Mouse (Mus musculus): Measurements from ENCODE around the gene Fyb. TPM values are rescaled to one million over a fixed set of nuclear protein-coding genes. Genes with fewer than 3 reads are reported as not detected.
"Not testable (repeated sequence)": the region's sequence is repeated elsewhere in the genome, so short reads cannot be mapped to it uniquely, and the experiment has no call there.

Gene Fyb
- polyA plus RNA-seq, 1 experiment from 2014 or later, result 11.0 TPM

- Histone ChIP-seq H3K4me3 (ENCODE audit: low read depth, low read length) (no peak overlapping the region), H3K27ac (replicated peaks; ENCODE audit: low read depth, low read length) (peak overlapping the region; percentile 35), H3K27me3 (replicated peaks; ENCODE audit: control insufficient read depth, insufficient read depth, low read length) (no peaks in the 10 kb centered on the region), H3K9me3 (ENCODE audit: control insufficient read depth, low read length) (no peaks in the 10 kb centered on the region), H3K4me1 (ENCODE audit: control insufficient read depth, insufficient read depth, low read length) (peaks cover 13% of the 10 kb centered on the region), H3K9ac (ENCODE audit: low read depth, low read length) (no peak overlapping the region), H3K4me2 (ENCODE audit: low read depth, low read length) (peak overlapping the region; percentile 34), H3K36me3 (ENCODE audit: control insufficient read depth, insufficient read depth, low read length) (no peaks in the 10 kb centered on the region)
- no peak for ATAC-seq (ENCODE audit: low read depth)
- no peak for DNase-seq (ENCODE audit: low spot score)
- WGBS, result 62% methylated on average over 15 of the region's 15 CpGs
Observed at GRCm38 (mm10) chr15:6579194-6579768, 56.6 kb downstream of the Fyb start.

- no peaks in the 10 kb centered on the region for H3K27me3 ChIP-seq (replicated peaks; ENCODE audit: control insufficient read depth, insufficient read depth, low read length)
- peak; percentile 81 for DNase-seq (ENCODE audit: low spot score)
- no peak overlapping the region for H3K4me3 ChIP-seq (ENCODE audit: low read depth, low read length)
- peak; percentile 62; the same call in 1 of the 2 replicates for ATAC-seq (ENCODE audit: low read depth)
- H3K4me2 ChIP-seq (ENCODE audit: low read depth, low read length), result peak overlapping the region; percentile 34
- H3K27ac ChIP-seq (replicated peaks; ENCODE audit: low read depth, low read length), result peak overlapping the region; percentile 35
- H3K9me3 ChIP-seq (ENCODE audit: control insufficient read depth, low read length), result no peaks in the 10 kb centered on the region
- WGBS, result 63% methylated on average over 11 of the region's 11 CpGs
- no peak overlapping the region for H3K9ac ChIP-seq (ENCODE audit: low read depth, low read length)
- H3K4me1 ChIP-seq (ENCODE audit: control insufficient read depth, insufficient read depth, low read length), result peaks cover 8% of the 10 kb centered on the region
- no peaks in the 10 kb centered on the region for H3K36me3 ChIP-seq (ENCODE audit: control insufficient read depth, insufficient read depth, low read length)
Observed at GRCm38 (mm10) chr15:6579769-6580261, 57.2 kb downstream of the Fyb start.

GRCm38 (mm10) chr15:6584645-6585044, 62.0 kb downstream of the Fyb start:
- Histone ChIP-seq H3K4me2 (ENCODE audit: low read depth, low read length) (no peak overlapping the region), H3K27me3 (replicated peaks; ENCODE audit: control insufficient read depth, insufficient read depth, low read length) (no peaks in the 10 kb centered on the region), H3K4me1 (ENCODE audit: control insufficient read depth, insufficient read depth, low read length) (peaks cover 7% of the 10 kb centered on the region; the same call in 1 of the 2 replicates), H3K4me3 (ENCODE audit: low read depth, low read length) (no peak overlapping the region), H3K27ac (replicated peaks; ENCODE audit: low read depth, low read length) (no peak overlapping the region), H3K36me3 (ENCODE audit: control insufficient read depth, insufficient read depth, low read length) (no peaks in the 10 kb centered on the region), H3K9ac (ENCODE audit: low read depth, low read length) (no peak overlapping the region), H3K9me3 (ENCODE audit: control insufficient read depth, low read length) (no peaks in the 10 kb centered on the region)
- WGBS, result 85% methylated on average over 4 of the region's 4 CpGs
- ATAC-seq (ENCODE audit: low read depth), result no peak
- DNase-seq (ENCODE audit: low spot score), result no peak

- not testable (repeated sequence) for ATAC-seq (ENCODE audit: low read depth); H3K9ac ChIP-seq (ENCODE audit: low read depth, low read length); H3K27ac ChIP-seq (replicated peaks; ENCODE audit: low read depth, low read length); H3K9me3 ChIP-seq (ENCODE audit: control insufficient read depth, low read length); H3K4me2 ChIP-seq (ENCODE audit: low read depth, low read length); H3K36me3 ChIP-seq (ENCODE audit: control insufficient read depth, insufficient read depth, low read length); H3K27me3 ChIP-seq (replicated peaks; ENCODE audit: control insufficient read depth, insufficient read depth, low read length); H3K4me1 ChIP-seq (ENCODE audit: control insufficient read depth, insufficient read depth, low read length); DNase-seq (ENCODE audit: low spot score); H3K4me3 ChIP-seq (ENCODE audit: low read depth, low read length)
- WGBS, result 85% methylated on average over 7 of the region's 7 CpGs
Observed at GRCm38 (mm10) chr15:6586351-6586750, 63.7 kb downstream of the Fyb start.

- DNase-seq (ENCODE audit: low spot score), result peak; percentile 63
- Histone ChIP-seq H3K27me3 (replicated peaks; ENCODE audit: control insufficient read depth, insufficient read depth, low read length) (no peaks in the 10 kb centered on the region), H3K27ac (replicated peaks; ENCODE audit: low read depth, low read length) (0 out of 2 replicates have a peak overlapping the region, but pooled peaks have one; percentile 3), H3K4me2 (ENCODE audit: low read depth, low read length) (no peak overlapping the region), H3K9ac (ENCODE audit: low read depth, low read length) (no peak overlapping the region), H3K4me3 (ENCODE audit: low read depth, low read length) (no peak overlapping the region), H3K36me3 (ENCODE audit: control insufficient read depth, insufficient read depth, low read length) (no peaks in the 10 kb centered on the region), H3K9me3 (ENCODE audit: control insufficient read depth, low read length) (no peaks in the 10 kb centered on the region), H3K4me1 (ENCODE audit: control insufficient read depth, insufficient read depth, low read length) (peaks cover 3% of the 10 kb centered on the region; the same call in 1 of the 2 replicates)
- WGBS, result 25% methylated on average over 3 of the region's 3 CpGs
- ATAC-seq (ENCODE audit: low read depth), result no peak
Observed at GRCm38 (mm10) chr15:6587526-6587925, 64.9 kb downstream of the Fyb start.

- no peak overlapping the region for H3K4me3 ChIP-seq (ENCODE audit: low read depth, low read length)
- 0 out of 2 replicates have a peak overlapping the region, but pooled peaks have one; percentile 6 for H3K27ac ChIP-seq (replicated peaks; ENCODE audit: low read depth, low read length)
- H3K9ac ChIP-seq (ENCODE audit: low read depth, low read length), result no peak overlapping the region
- no peaks in the 10 kb centered on the region for H3K27me3 ChIP-seq (replicated peaks; ENCODE audit: control insufficient read depth, insufficient read depth, low read length)
- no peaks in the 10 kb centered on the region for H3K9me3 ChIP-seq (ENCODE audit: control insufficient read depth, low read length)
- DNase-seq (ENCODE audit: low spot score) (peak; percentile 37), ATAC-seq (ENCODE audit: low read depth) (no peak)
- no peak overlapping the region for H3K4me2 ChIP-seq (ENCODE audit: low read depth, low read length)
- 37% methylated on average over 7 of the region's 7 CpGs for WGBS
- H3K36me3 ChIP-seq (ENCODE audit: control insufficient read depth, insufficient read depth, low read length), result no peaks in the 10 kb centered on the region
- H3K4me1 ChIP-seq (ENCODE audit: control insufficient read depth, insufficient read depth, low read length), result peaks cover 3% of the 10 kb centered on the region; the same call in 1 of the 2 replicates
Observed at GRCm38 (mm10) chr15:6588192-6588591, 65.5 kb downstream of the Fyb start.

GRCm38 (mm10) chr15:6590846-6591451, 68.3 kb downstream of the Fyb start:
- Histone ChIP-seq H3K36me3 (ENCODE audit: control insufficient read depth, insufficient read depth, low read length) (no peaks in the 10 kb centered on the region), H3K4me2 (ENCODE audit: low read depth, low read length) (no peak overlapping the region), H3K4me3 (ENCODE audit: low read depth, low read length) (no peak overlapping the region), H3K27ac (replicated peaks; ENCODE audit: low read depth, low read length) (no peak overlapping the region), H3K9me3 (ENCODE audit: control insufficient read depth, low read length) (no peaks in the 10 kb centered on the region), H3K4me1 (ENCODE audit: control insufficient read depth, insufficient read depth, low read length) (peaks cover 3% of the 10 kb centered on the region; the same call in 1 of the 2 replicates), H3K27me3 (replicated peaks; ENCODE audit: control insufficient read depth, insufficient read depth, low read length) (no peaks in the 10 kb centered on the region), H3K9ac (ENCODE audit: low read depth, low read length) (no peak overlapping the region)
- 82% methylated on average over 4 of the region's 4 CpGs for WGBS
- DNase-seq (ENCODE audit: low spot score), result no peak
- ATAC-seq (ENCODE audit: low read depth), result no peak

- Histone ChIP-seq H3K9me3 (ENCODE audit: control insufficient read depth, low read length) (no peaks in the 10 kb centered on the region), H3K36me3 (ENCODE audit: control insufficient read depth, insufficient read depth, low read length) (no peaks in the 10 kb centered on the region), H3K4me3 (ENCODE audit: low read depth, low read length) (no peak overlapping the region), H3K9ac (ENCODE audit: low read depth, low read length) (no peak overlapping the region), H3K4me1 (ENCODE audit: control insufficient read depth, insufficient read depth, low read length) (peaks cover 3% of the 10 kb centered on the region; the same call in 1 of the 2 replicates), H3K27ac (replicated peaks; ENCODE audit: low read depth, low read length) (no peak overlapping the region), H3K4me2 (ENCODE audit: low read depth, low read length) (no peak overlapping the region), H3K27me3 (replicated peaks; ENCODE audit: control insufficient read depth, insufficient read depth, low read length) (no peaks in the 10 kb centered on the region)
- no peak for DNase-seq (ENCODE audit: low spot score)
- ATAC-seq (ENCODE audit: low read depth), result no peak
- WGBS, result 22% methylated on average over 1 of the region's 1 CpGs
Observed at GRCm38 (mm10) chr15:6591527-6591926, 68.9 kb downstream of the Fyb start.

Data from embryonic facial prominence, embryonic 14.5 days (tissue).